Mouse (Mus musculus): ENCODE results near the gene Opcml. TPM values are rescaled to one million over a fixed set of nuclear protein-coding genes. Genes with fewer than 3 reads are reported as not detected.

Gene Opcml
- polyA plus RNA-seq, 1 experiment, result 1.8 TPM

GRCm38 (mm10) chr9:28681252-28682037 lies 890.9 kb downstream of the Opcml start:
- H3K27ac ChIP-seq (replicated peaks; ENCODE audit: low read depth, low read length), result no peak overlapping the region
- no peaks in the 10 kb centered on the region for H3K4me1 ChIP-seq (ENCODE audit: control insufficient read depth, insufficient read depth, insufficient read length, low read length)
- no peak overlapping the region for H3K4me3 ChIP-seq (ENCODE audit: insufficient read depth, low read depth, low read length)

DNA sequence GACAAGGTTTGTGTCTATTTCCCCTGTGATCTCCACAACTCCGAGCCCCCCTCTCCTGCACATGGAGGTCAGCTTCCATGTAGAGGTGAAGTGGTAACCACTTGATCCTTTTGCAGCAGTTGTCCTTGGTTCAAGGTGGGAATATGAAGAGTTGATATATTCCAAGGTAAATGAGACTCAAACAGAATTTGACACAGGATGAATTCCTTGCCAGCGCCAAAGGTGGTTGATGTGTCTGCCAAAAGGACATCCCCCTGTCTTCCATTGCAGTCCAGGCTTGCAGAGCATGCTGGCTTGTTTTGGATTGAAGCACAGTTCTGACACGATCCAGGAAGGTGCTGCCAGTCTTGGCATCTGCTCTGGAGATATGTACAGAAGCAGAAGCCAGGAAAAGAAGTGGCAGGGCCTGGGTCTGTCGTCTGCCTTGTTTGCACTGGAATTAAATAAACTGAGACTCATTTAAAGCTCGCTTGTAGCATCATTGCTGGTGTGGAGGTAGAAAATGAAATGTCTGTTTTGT lies 893.4 kb downstream of the Opcml start:
- no peak overlapping the region for H3K27ac ChIP-seq (replicated peaks; ENCODE audit: low read depth, low read length)
- H3K4me3 ChIP-seq (ENCODE audit: insufficient read depth, low read depth, low read length), result no peak overlapping the region

GRCm38 (mm10) chr9:28686942-28687611 lies 896.5 kb downstream of the Opcml start:
- Histone ChIP-seq H3K4me3 (ENCODE audit: insufficient read depth, low read depth, low read length) (no peak overlapping the region), H3K27ac (replicated peaks; ENCODE audit: low read depth, low read length) (no peak overlapping the region), H3K4me1 (ENCODE audit: control insufficient read depth, insufficient read depth, insufficient read length, low read length) (no peaks in the 10 kb centered on the region)

More for the DNA sequence above, 893.4 kb downstream of the Opcml start:
- no peaks in the 10 kb centered on the region for H3K4me1 ChIP-seq (ENCODE audit: control insufficient read depth, insufficient read depth, insufficient read length, low read length)

GRCm38 (mm10) chr9:28690134-28690533 lies 899.6 kb downstream of the Opcml start:
- Histone ChIP-seq H3K27ac (replicated peaks; ENCODE audit: low read depth, low read length) (no peak overlapping the region), H3K4me3 (ENCODE audit: insufficient read depth, low read depth, low read length) (no peak overlapping the region), H3K4me1 (ENCODE audit: control insufficient read depth, insufficient read depth, insufficient read length, low read length) (no peaks in the 10 kb centered on the region)

GRCm38 (mm10) chr9:28705796-28706195 lies 915.2 kb downstream of the Opcml start:
- H3K27ac ChIP-seq (replicated peaks; ENCODE audit: low read depth, low read length), result no peak overlapping the region
- H3K4me1 ChIP-seq (ENCODE audit: control insufficient read depth, insufficient read depth, insufficient read length, low read length), result no peaks in the 10 kb centered on the region
- no peak overlapping the region for H3K4me3 ChIP-seq (ENCODE audit: insufficient read depth, low read depth, low read length)

- Histone ChIP-seq H3K4me3 (ENCODE audit: insufficient read depth, low read depth, low read length) (no peak overlapping the region), H3K27ac (replicated peaks; ENCODE audit: low read depth, low read length) (no peak overlapping the region), H3K4me1 (ENCODE audit: control insufficient read depth, insufficient read depth, insufficient read length, low read length) (no peaks in the 10 kb centered on the region)
These were observed 924.0 kb downstream of the Opcml start for GRCm38 (mm10) chr9:28714544-28714943.

GRCm38 (mm10) chr9:28720186-28720585 lies 929.6 kb downstream of the Opcml start:
- no peak overlapping the region for H3K27ac ChIP-seq (replicated peaks; ENCODE audit: low read depth, low read length)
- H3K4me3 ChIP-seq (ENCODE audit: insufficient read depth, low read depth, low read length), result no peak overlapping the region
- H3K4me1 ChIP-seq (ENCODE audit: control insufficient read depth, insufficient read depth, insufficient read length, low read length), result no peaks in the 10 kb centered on the region

DNA sequence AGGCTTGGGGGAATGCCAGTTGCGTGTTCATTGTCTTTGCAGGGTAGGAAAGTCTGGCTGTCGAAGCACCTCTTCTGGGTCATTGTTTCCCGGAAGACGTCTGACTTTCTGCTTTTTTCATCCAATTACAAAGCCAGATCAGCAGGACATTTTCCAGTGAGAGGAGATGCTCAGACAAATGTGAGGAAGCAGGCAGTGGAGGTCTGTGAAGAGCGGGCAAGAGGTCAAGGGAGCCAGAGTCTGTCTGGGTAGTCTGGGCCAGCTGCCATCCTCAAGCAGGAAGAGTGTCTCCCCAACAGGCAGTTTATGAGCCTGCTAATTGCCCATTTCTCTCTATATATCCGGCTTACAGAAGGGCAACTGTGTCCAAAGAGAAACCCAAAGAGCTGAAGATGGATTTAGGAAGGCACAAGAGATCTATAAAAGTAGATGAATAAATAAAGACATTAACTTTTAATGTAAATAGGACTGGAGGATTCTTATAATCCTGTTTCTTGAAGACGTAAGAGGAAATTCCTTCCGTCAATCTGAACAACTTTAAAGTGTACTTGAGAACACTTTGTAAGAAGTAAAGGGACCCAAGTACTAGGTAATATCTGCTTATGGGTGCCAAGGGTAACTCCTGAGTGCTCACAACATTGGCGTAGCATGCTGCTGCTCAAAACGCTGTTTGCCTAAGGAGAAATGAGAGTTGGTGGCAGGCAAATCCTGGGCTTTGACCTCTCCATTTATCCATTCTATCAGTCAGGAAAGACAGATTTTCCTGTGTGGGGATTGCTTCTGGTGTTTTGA lies 941.4 kb downstream of the Opcml start:
- H3K27ac ChIP-seq (replicated peaks; ENCODE audit: low read depth, low read length), result no peak overlapping the region
- H3K4me1 ChIP-seq (ENCODE audit: control insufficient read depth, insufficient read depth, insufficient read length, low read length), result peaks cover 2% of the 10 kb centered on the region; the same call in 1 of the 2 replicates

GRCm38 (mm10) chr9:28737955-28738354 lies 947.4 kb downstream of the Opcml start:
- Histone ChIP-seq H3K4me3 (ENCODE audit: insufficient read depth, low read depth, low read length) (no peak overlapping the region), H3K4me1 (ENCODE audit: control insufficient read depth, insufficient read depth, insufficient read length, low read length) (peaks cover 2% of the 10 kb centered on the region; the same call in 1 of the 2 replicates), H3K27ac (replicated peaks; ENCODE audit: low read depth, low read length) (no peak overlapping the region)

More for the DNA sequence above, 941.4 kb downstream of the Opcml start:
- H3K4me3 ChIP-seq (ENCODE audit: insufficient read depth, low read depth, low read length), result no peak overlapping the region

DNA sequence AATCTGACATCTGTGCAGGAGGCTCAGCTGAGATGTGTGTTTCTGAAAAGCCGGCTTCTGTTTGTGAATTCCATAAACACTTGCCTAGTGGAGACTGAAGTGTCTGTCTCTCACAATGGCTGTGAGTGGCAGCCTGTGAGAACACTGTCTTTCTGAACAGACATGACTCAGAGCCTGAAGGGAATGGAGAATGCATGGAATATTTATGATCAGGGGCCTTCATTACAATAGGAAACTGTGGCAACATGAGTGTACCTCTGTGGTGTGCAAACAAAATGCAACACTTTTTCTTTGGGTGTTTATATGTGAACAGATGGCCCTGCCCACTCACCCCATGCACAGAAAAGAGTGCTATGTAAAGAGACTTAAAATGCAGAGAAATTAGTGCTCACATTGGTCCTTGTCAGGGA lies 947.9 kb downstream of the Opcml start:
- H3K27ac ChIP-seq (replicated peaks; ENCODE audit: low read depth, low read length), result no peak overlapping the region
- H3K4me1 ChIP-seq (ENCODE audit: control insufficient read depth, insufficient read depth, insufficient read length, low read length), result peaks cover 2% of the 10 kb centered on the region; the same call in 1 of the 2 replicates
- no peak overlapping the region for H3K4me3 ChIP-seq (ENCODE audit: insufficient read depth, low read depth, low read length)

DNA sequence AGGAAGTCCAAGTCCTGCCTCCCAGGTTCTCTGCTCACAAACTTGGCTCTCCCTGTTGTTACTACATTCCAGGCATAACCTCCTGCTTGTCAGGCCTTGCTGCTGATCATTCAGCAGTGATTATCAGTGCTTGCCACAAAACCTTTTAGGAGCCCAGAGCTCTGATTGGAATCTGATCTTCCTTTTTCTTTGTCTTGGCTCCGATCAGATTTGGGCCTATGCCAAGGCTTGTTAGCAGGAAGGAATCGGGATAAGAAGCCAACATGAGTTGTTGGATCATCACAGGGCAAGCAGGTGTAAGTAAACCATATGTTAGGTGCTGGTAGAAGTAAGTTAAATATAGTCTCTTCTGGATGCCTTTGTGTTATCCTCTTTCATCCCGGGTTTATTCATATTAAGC lies 954.2 kb downstream of the Opcml start:
- H3K4me3 ChIP-seq (ENCODE audit: insufficient read depth, low read depth, low read length), result no peak overlapping the region
- no peak overlapping the region for H3K27ac ChIP-seq (replicated peaks; ENCODE audit: low read depth, low read length)
- no peaks in the 10 kb centered on the region for H3K4me1 ChIP-seq (ENCODE audit: control insufficient read depth, insufficient read depth, insufficient read length, low read length)

DNA sequence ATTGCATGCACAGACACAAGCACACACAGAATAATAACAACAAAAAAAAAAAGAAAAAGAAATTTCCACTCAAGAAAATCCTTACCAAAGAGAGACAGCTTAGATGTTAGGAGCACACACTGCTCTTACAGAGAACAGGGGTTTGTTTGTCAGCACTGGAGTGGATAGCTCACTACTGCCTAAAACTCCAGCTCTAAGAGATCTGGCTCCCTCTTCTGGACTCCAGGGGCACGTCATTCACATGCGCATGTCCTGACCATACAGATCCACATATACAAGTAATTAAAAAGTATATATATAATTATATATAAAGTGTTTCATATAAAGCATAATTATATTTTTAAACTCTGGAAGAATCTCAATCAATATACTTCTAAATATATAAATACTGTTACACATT lies 958.3 kb downstream of the Opcml start:
- Histone ChIP-seq H3K27ac (replicated peaks; ENCODE audit: low read depth, low read length) (no peak overlapping the region), H3K4me1 (ENCODE audit: control insufficient read depth, insufficient read depth, insufficient read length, low read length) (no peaks in the 10 kb centered on the region), H3K4me3 (ENCODE audit: insufficient read depth, low read depth, low read length) (no peak overlapping the region)

GRCm38 (mm10) chr9:28752908-28753307 lies 962.3 kb downstream of the Opcml start:
- Histone ChIP-seq H3K27ac (replicated peaks; ENCODE audit: low read depth, low read length) (no peak overlapping the region), H3K4me1 (ENCODE audit: control insufficient read depth, insufficient read depth, insufficient read length, low read length) (no peaks in the 10 kb centered on the region)

GRCm38 (mm10) chr9:28756841-28757451 lies 966.4 kb downstream of the Opcml start:
- H3K4me3 ChIP-seq (ENCODE audit: insufficient read depth, low read depth, low read length), result no peak overlapping the region

More at GRCm38 (mm10) chr9:28752908-28753307, 962.3 kb downstream of the Opcml start:
- no peak overlapping the region for H3K4me3 ChIP-seq (ENCODE audit: insufficient read depth, low read depth, low read length)

More at GRCm38 (mm10) chr9:28756841-28757451, 966.4 kb downstream of the Opcml start:
- no peak overlapping the region for H3K27ac ChIP-seq (replicated peaks; ENCODE audit: low read depth, low read length)
- H3K4me1 ChIP-seq (ENCODE audit: control insufficient read depth, insufficient read depth, insufficient read length, low read length), result no peaks in the 10 kb centered on the region
